In the genomic region with DNA sequence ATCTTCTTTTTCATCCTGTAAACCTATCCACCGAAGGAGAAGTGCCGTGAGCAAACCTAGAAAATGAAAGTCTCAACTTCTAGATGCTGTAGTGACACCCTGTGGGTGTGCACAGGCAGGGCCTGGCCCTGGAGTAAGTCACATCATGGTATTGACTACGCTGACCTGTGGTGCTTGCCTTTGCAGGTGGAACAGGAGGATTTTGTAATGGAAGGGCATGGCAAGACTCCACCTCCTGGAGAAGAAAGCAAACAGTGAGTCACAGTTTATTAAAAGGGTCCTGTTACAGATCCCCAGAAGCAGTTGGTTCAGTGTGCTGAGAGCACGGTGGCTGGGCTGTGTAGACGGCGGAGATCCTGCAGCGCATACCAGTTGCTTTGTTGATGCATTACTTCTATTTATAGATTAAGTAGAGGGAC, we compare ENCODE assay signal across 8 mouse cellular contexts.
A peak's percentile ranks its signal among the peaks of the same experiment; 100 is the strongest.
DNase-seq lines count a peak whose midpoint lies in the region; ATAC-seq and TF ChIP-seq lines count a peak whose summit lies in the region.

No protein-coding gene starts in this region.

- peaks cover 10% of the 10 kb centered on the region for H3K4me1 ChIP-seq in kidney, embryonic 14.5 days (ENCODE audit: control insufficient read depth, insufficient read depth, low read length)
- peaks cover 15% of the 10 kb centered on the region; the same call in 1 of the 2 replicates for H3K4me1 ChIP-seq in heart, postnatal 0 days (ENCODE audit: control insufficient read depth, insufficient read depth)
- H3K4me1 ChIP-seq in hindbrain, embryonic 10.5 days (replicated peaks) = no peaks in the 10 kb centered on the region

- TF ChIP-seq CTCF in heart, postnatal 0 days (IDR thresholded peaks at IDR 0.05; ENCODE audit: low read depth) = peak; percentile 42

- ATAC-seq in kidney, embryonic 14.5 days (ENCODE audit: low FRiP score, low TSS enrichment) = peak; percentile 57; the same call in 1 of the 2 replicates
- peak; percentile 82 for ATAC-seq in heart, postnatal 0 days (ENCODE audit: insufficient read depth, low read depth)

- TF ChIP-seq EP300 in heart, postnatal 0 days (IDR thresholded peaks at IDR 0.05; ENCODE audit: low read depth) = no peak

- DNase-seq in kidney, adult 8-10 months = no peak
- DNase-seq in Muller cell, postnatal 12 days (ENCODE audit: inconsistent ontology term) = peak; percentile 52
- DNase-seq in heart, postnatal 0 days (ENCODE audit: low spot score) = peak; percentile 65
- DNase-seq in lung, postnatal 4 days = peak; percentile 39 to 41
- no peak for DNase-seq in testis, postnatal 14 days (ENCODE audit: low spot score)
- no peak for DNase-seq in hindbrain, embryonic 10.5 days (ENCODE audit: low spot score)
- no peak for DNase-seq in layer of hippocampus, postnatal 10 days (ENCODE audit: low spot score in 2 of 2)

- H3K9me3 ChIP-seq in kidney, embryonic 14.5 days (ENCODE audit: control insufficient read depth, low read length) = no peaks in the 10 kb centered on the region
- no peaks in the 10 kb centered on the region for H3K9me3 ChIP-seq in heart, postnatal 0 days (replicated peaks; ENCODE audit: control insufficient read depth, low read length)
- H3K9me3 ChIP-seq in hindbrain, embryonic 10.5 days = no peaks in the 10 kb centered on the region

- H3K4me3 ChIP-seq in kidney, embryonic 14.5 days (ENCODE audit: low read length) = no peak overlapping the region
- H3K4me3 ChIP-seq in heart, postnatal 0 days (ENCODE audit: low read depth, low read length) = peak overlapping the region; percentile 16; the same call in 1 of the 2 replicates
- H3K4me3 ChIP-seq in hindbrain, embryonic 10.5 days = no peak overlapping the region

- H3K27me3 ChIP-seq in kidney, embryonic 14.5 days (ENCODE audit: control insufficient read depth, insufficient read depth, low read length) = no peaks in the 10 kb centered on the region
- H3K27me3 ChIP-seq in heart, postnatal 0 days (ENCODE audit: control insufficient read depth, insufficient read depth, low read length) = no peaks in the 10 kb centered on the region
- no peaks in the 10 kb centered on the region for H3K27me3 ChIP-seq in hindbrain, embryonic 10.5 days (ENCODE audit: insufficient read depth, poor library complexity, severe bottlenecking)

- H3K27ac ChIP-seq in kidney, embryonic 14.5 days (ENCODE audit: low read depth, low read length) = no peak overlapping the region
- H3K27ac ChIP-seq in heart, postnatal 0 days (ENCODE audit: low read depth) = peak overlapping the region; percentile 64
- H3K27ac ChIP-seq in hindbrain, embryonic 10.5 days = no peak overlapping the region

- H3K4me2 ChIP-seq in kidney, embryonic 14.5 days (replicated peaks; ENCODE audit: low read depth, low read length) = peak overlapping the region; percentile 19
- peak overlapping the region; percentile 55 for H3K4me2 ChIP-seq in heart, postnatal 0 days (ENCODE audit: low read depth, low read length)

- H3K9ac ChIP-seq in kidney, embryonic 14.5 days (ENCODE audit: low read depth, low read length) = 0 out of 2 replicates have a peak overlapping the region, but pooled peaks have one; percentile 18
- H3K9ac ChIP-seq in heart, postnatal 0 days (replicated peaks; ENCODE audit: low read depth, low read length) = no peak overlapping the region

- no peaks in the 10 kb centered on the region for H3K36me3 ChIP-seq in kidney, embryonic 14.5 days (ENCODE audit: control insufficient read depth, insufficient read depth, low read length)
- no peaks in the 10 kb centered on the region for H3K36me3 ChIP-seq in heart, postnatal 0 days (replicated peaks; ENCODE audit: control insufficient read depth, insufficient read depth, low read length)
- H3K36me3 ChIP-seq in hindbrain, embryonic 10.5 days = no peaks in the 10 kb centered on the region

- 35% methylated on average over 7 of the region's 7 CpGs for WGBS in kidney, embryonic 14.5 days
- 26% methylated on average over 7 of the region's 7 CpGs for WGBS in heart, postnatal 0 days
- 69% methylated on average over 7 of the region's 7 CpGs for WGBS in hindbrain, embryonic 10.5 days

Comparison
In these comparisons a context has a peak if more than half of its experiments do, and no peak if none do; other contexts are left out.
1. DNase-seq: peak in Muller cell, postnatal 12 days (single experiment), heart, postnatal 0 days (single experiment) and lung, postnatal 4 days (2 of 2); none in kidney, adult 8-10 months (0 of 2), testis, postnatal 14 days (single experiment), hindbrain, embryonic 10.5 days (single experiment) and layer of hippocampus, postnatal 10 days (0 of 2).